Mouse (Mus musculus) embryo, embryonic 10 days (tissue): ENCODE data around the gene Osgep.
"Not testable (repeated sequence)": the region's sequence is repeated elsewhere in the genome, so short reads cannot be mapped to it uniquely, and the experiment has no call there.

Experiments
- DNase-seq: peaks from one replicate; pipeline ENCODE4 v3.0.0-alpha.2; 2015; ENCODE audit warnings: low spot score

Osgep gene

GRCm38 (mm10) chr14:50924281-50925064, at the start of gene Osgep, which contains the start of gene Apex1:
Gene Osgep, minus strand, starts transcription at chr14:50924893.
Gene Apex1, plus strand, starts transcription at chr14:50924968.
- DNase-seq: peak; percentile 100

GRCm38 (mm10) chr14:50973700-50974099, 49.0 kb upstream of the Osgep start:
- DNase-seq: peak; percentile 7

GRCm38 (mm10) chr14:50973054-50973453, 48.4 kb upstream of the Osgep start:
- DNase-seq: not testable (repeated sequence)

DNA sequence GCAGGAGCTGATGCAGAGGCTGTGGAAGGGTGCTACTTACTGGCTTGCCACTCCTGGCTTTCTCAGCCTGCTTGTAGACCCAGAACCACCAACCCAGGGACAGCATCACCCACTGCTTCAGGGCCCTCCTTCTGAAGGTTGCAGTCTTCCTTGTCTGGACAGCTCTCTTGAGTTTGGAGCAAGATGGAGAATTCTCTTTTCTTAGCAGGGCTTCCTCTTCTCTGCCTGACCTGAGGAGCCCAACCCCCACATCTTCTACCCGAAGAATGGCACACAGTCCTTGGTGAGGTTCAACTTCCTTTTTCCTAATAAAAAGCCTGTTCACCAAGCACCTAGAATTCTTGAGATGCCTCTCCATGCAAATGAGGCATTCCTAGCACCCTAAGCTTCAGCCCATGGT, 46.1 kb upstream of the Osgep start:
- no peak for DNase-seq

DNA sequence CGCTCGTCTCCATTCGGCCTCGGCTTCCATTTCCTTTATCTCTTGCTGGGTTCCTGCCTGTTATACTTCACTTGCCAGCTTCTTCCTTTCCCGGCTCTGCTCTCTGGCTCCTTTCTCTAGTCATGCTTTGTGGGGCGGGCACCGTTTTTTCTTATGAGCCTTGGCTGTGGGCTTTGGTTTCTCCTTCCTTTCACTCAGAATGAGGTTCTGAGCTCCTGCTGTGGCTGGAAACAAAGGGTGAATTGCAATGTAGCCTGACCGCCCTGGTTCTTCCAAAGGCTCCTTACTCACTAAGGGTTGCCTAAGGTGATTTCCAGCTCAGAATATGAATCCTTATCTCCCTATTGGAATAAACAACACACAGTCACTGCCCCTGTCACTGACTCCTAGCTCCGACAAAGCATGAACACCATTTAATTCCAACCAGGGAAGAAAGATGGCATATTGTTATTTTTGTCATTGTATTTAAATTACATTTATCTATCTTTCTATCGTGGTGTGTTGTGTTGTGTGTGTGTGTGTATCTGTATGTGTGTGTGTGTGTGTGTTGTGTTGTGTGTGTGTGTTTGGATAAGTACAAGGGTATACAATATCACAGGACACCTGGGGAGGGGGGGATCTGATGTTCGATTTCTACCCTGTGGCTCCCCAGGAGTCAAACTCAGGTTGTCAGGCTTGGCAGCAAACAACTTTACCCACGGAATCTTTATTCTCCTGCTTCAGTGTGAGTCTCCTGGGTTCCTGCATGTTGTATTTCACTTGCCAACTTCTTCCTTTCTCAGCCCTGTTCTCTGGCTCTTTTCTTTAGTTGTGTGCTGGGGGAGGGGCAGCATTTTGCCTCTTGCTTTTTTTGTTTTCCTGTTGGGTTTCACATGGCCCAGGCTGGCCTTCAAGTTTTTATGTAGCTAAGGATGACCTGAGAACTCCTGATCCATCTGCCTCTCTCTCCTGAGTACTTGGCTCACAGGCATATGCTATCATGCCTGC, 45.2 kb upstream of the Osgep start:
- peak; percentile 37 for DNase-seq

DNA sequence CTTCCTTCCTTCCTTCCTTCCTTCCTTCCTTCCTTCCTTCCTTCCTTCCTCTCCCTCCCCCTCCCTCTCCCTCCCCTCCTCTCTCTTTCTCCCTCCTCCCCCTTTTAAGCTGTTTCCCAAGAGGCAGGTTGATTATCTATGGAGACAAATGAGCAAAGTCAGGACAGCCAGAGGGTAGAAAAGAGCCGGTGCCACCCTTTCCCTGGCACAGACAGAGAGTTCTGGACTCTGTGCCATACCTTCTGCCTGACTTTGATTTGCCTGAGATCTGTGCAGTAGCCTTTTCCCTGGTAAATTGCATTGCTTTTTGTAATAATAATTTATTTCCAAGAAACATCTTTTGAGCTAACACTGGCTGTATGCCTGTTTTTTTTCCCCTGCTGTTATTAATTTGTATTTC, 44.3 kb upstream of the Osgep start:
- DNase-seq: no peak

- DNase-seq: no peak
Observed at GRCm38 (mm10) chr14:50968216-50968980, 43.7 kb upstream of the Osgep start.

DNA sequence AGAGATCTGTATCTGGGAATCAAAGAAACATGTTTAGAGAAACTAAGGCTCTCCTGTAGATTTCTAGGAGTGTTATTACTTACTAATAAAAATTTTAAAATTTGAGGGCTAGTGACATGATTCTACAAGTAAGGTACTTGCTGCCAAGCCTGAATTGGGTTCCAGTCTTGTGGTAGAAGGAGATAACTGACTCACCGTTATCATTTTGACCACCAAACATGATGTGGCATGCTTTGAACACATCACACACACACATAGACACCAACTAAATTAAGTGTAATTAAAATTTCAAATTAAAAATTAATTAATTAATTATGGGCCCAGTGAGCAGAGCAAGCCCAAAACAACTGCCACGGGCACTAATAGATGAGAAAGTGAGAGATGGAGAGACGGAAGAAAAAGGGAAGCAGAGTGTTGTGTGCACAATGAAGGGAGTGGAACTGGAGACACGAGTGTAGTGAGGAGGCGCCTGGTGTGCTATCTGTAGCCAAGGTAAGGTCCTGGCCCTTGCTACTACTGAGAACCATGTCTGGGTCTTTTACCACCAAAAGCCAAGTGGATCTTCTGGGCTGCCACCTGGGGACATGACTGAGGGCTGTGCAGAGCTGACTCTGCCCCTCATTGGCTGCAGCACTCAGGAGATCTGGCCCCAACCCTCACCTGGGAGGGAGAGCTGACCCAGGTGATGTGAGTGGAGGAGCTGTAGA, 33.7 kb upstream of the Osgep start:
- DNase-seq: not testable (repeated sequence)

DNA sequence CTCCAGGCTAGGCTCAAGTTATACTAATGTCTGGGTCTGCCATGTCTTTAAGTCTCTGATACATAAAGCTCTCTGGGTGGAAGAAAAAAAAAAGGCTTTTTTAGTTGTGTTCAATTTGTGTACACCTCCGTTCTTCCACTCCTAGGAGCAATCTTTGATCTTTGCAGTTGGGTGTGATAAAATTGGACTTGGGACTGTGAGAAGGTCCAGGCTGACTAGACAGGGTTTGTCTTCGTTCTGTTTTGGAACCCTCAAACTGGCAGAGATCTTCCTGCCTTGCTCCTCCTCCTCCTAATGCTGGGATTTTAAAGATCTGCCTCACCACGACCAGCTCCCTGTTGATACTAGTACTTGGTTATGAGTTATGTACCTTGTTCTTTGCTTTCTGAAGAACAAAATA, 32.5 kb upstream of the Osgep start:
- DNase-seq: not testable (repeated sequence)

- not testable (repeated sequence) for DNase-seq
Observed at GRCm38 (mm10) chr14:50956724-50957123, 32.0 kb upstream of the Osgep start.

- peak; percentile 21 for DNase-seq
Observed at GRCm38 (mm10) chr14:50955942-50956508, 31.3 kb upstream of the Osgep start, which contains the start of gene Pnp2. Gene Pnp2, plus strand, starts transcription at chr14:50955992.

GRCm38 (mm10) chr14:50955487-50955886, 30.8 kb upstream of the Osgep start:
- DNase-seq: no peak

DNA sequence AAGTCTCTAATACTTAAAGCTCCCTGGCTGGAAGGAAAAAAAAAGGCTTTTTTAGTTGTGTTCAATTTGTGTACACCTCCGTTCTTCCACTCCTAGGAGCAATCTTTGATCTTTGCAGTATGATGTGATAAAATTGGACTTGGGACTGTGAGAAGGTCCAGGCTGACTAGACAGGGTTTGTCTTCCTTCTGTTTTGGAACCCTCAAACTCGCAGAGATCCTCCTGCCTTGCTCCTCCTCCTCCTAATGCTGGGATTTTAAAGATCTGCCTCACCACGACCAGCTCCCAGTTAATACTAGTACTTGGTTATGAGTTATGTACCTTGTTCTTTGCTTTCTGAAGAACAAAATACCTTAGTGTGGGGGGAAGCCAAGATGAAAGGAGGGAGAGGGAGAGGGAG, 20.8 kb upstream of the Osgep start:
- DNase-seq: not testable (repeated sequence)

DNA sequence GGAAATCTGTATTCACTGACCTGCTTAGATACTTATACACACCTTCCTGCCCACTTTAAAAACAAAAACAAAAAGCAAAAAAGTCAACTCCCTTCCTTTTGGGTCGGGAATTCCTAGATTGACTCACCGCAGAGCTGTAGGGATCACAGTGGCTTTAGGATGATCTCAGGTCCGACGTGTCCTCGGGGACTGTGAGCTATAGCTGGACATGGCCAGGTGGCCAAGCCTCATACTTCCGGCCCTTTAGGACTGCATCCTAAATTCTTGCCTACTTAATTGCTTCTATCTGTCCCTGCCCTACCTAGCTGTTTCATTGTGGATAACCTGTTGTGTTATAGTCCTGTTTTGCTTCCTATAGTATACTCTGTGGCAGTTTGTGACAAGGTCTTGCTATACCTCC, 20.4 kb upstream of the Osgep start:
- not testable (repeated sequence) for DNase-seq

DNA sequence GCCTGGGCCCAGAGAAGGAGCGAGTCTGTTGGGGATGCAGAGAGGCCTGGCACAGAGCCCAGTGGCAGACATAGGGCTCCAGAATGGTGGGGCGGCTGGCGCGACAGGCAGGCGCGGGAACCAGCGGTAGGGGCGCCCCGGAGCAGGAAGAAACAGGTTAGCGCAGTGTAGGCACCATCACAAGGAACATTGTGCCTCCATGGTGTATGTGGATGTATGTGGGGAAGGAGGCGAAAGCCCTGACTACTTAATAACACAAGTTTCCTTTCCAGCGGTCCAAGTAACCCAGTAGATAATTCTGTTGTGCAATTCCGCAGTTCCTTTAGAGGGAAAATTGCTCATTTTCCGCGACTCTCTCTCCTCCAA, 20.0 kb upstream of the Osgep start:
- DNase-seq: peak; percentile 64

- peak; percentile 97 for DNase-seq
Observed at GRCm38 (mm10) chr14:50943932-50944667, 19.4 kb upstream of the Osgep start, which contains the start of gene Gm49342. Gene Gm49342, plus strand, starts transcription at chr14:50944517.

DNA sequence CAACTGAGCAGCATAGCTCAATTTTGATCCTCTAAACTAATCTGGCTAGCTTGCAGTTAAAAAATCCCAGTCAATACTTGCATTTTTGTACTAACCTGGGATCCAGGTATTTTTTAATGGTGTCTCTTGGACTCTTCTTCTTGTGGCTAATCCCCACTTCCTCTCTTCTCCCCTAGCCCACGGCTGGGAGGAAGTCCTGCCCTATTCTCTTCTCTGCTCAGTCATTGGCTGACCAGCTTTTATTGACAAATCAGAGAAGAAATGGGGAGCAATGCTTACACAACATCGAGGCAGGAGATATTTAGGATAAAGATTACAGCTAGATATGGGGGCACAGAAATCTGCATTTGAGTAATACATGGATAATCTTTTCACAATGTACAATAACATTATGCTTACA, 14.2 kb upstream of the Osgep start:
- DNase-seq: no peak

GRCm38 (mm10) chr14:50938119-50938908, 13.6 kb upstream of the Osgep start:
- no peak for DNase-seq

DNA sequence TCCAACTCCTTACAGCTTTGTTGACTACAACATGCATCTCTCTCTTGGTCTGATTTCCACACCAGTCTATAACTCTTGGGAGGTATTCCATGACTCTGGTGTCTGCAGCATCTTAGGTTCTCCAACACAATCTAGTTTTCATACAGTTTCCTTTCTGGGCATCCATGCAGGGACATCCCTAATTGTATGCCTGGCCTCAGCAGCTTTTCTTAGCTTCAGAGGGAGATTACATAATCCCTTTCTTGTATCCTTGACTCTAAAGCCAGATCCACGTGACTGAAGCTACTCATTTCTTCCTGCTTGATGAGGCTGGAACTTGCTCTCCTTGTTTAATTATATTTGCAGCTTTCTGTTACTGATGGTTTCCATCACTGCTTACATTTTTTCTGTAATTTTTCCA, 12.0 kb upstream of the Osgep start:
- DNase-seq: no peak
